Mouse (Mus musculus): ENCODE measurements around the gene Il22ra1. TPM values are rescaled to one million over a fixed set of nuclear protein-coding genes. Genes with fewer than 3 reads are reported as not detected.
"Not testable (repeated sequence)": the region's sequence is repeated elsewhere in the genome, so short reads cannot be mapped to it uniquely, and the experiment has no call there.

The Il22ra1 gene
- polyA plus RNA-seq, 1 experiment from 2014 or later: not detected

GRCm38 (mm10) chr4:135716438-135716837 is 11.5 kb upstream of the Il22ra1 start:
- WGBS: 88% methylated on average over 11 of the region's 11 CpGs
- H3K4me2 ChIP-seq (ENCODE audit: low read depth, low read length); H3K27ac ChIP-seq (ENCODE audit: low read length); H3K4me3 ChIP-seq (ENCODE audit: low read length); H3K9ac ChIP-seq (ENCODE audit: low read length); ATAC-seq (replicated peaks; ENCODE audit: extremely low read depth, insufficient read depth, low FRiP score); H3K36me3 ChIP-seq (ENCODE audit: control insufficient read depth, insufficient read depth); H3K27me3 ChIP-seq (ENCODE audit: control insufficient read depth, insufficient read depth, low read length); H3K9me3 ChIP-seq (replicated peaks; ENCODE audit: control insufficient read depth, low read length); H3K4me1 ChIP-seq (ENCODE audit: control insufficient read depth, insufficient read depth, low read length): not testable (repeated sequence)

DNA sequence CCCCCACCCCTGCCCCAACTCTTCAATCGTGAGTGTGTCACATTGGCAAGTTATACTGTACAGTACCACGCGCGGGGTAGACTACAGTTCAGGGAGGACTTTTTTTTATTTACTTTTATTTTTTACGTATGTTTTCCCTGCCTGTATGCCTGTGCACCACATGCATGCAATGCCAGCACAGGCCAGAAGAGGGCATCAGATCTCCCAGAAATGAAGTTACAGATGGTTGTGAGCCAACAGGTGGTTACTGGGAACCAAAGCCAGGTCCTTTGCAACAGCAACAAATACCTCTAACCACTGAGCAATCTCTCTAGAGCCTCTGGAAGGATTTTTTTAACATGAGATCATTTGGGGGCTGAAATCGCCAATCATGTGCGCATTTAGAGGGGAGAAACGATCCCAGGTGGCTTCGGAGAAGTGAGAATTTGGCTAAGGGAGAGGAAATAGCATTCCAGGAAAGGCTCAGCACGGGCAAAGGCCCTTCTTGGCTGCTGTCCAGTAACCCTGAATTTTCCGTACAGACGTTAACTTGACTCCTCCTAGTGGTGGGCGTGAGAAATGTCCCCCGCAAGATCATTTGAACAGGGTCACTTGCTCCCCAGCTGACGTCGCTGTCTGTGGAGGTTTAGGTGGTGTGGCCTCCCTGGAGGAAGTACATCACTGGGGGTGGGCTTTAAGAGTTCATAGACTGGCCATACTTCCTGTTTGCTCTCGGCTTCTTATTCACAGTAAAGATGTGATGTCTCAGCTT is 5.3 kb upstream of the Il22ra1 start:
- no peak for ATAC-seq (replicated peaks; ENCODE audit: extremely low read depth, insufficient read depth, low FRiP score)
- Histone ChIP-seq H3K4me2 (ENCODE audit: low read depth, low read length) (no peak overlapping the region), H3K9me3 (replicated peaks; ENCODE audit: control insufficient read depth, low read length) (peaks cover 8% of the 10 kb centered on the region), H3K4me1 (ENCODE audit: control insufficient read depth, insufficient read depth, low read length) (peaks cover 4% of the 10 kb centered on the region), H3K27me3 (ENCODE audit: control insufficient read depth, insufficient read depth, low read length) (no peaks in the 10 kb centered on the region), H3K27ac (ENCODE audit: low read length) (no peak overlapping the region), H3K9ac (ENCODE audit: low read length) (no peak overlapping the region), H3K4me3 (ENCODE audit: low read length) (no peak overlapping the region), H3K36me3 (ENCODE audit: control insufficient read depth, insufficient read depth) (no peaks in the 10 kb centered on the region)
- WGBS: 67% methylated on average over 17 of the region's 17 CpGs

DNA sequence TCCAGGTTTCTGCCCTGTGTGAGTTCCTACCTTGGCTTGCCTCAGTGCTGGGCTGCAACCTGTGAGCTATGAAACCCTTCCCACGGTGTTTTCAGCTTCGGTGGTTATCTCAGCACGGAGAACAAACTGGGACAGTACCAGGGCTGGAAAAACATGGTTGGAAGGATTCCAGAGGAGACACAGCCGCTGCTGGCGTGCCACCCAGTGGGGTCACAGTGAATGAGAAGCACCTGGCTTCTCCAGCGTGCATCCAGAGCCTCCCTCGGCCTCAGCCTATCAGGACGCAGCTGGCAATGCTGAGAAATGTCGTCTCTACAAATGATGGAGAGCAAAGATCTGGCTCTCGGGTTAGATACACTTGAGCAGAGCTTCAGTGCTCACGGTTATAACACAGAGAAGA is 1.6 kb upstream of the Il22ra1 start:
- ATAC-seq (replicated peaks; ENCODE audit: extremely low read depth, insufficient read depth, low FRiP score): no peak
- Histone ChIP-seq H3K9ac (ENCODE audit: low read length) (no peak overlapping the region), H3K36me3 (ENCODE audit: control insufficient read depth, insufficient read depth) (no peaks in the 10 kb centered on the region), H3K9me3 (replicated peaks; ENCODE audit: control insufficient read depth, low read length) (peaks cover 8% of the 10 kb centered on the region), H3K27me3 (ENCODE audit: control insufficient read depth, insufficient read depth, low read length) (peaks cover 3% of the 10 kb centered on the region; the same call in 1 of the 2 replicates), H3K4me3 (ENCODE audit: low read length) (no peak overlapping the region), H3K27ac (ENCODE audit: low read length) (no peak overlapping the region), H3K4me1 (ENCODE audit: control insufficient read depth, insufficient read depth, low read length) (peaks cover 11% of the 10 kb centered on the region), H3K4me2 (ENCODE audit: low read depth, low read length) (no peak overlapping the region)
- 58% methylated on average over 11 of the region's 11 CpGs for WGBS

GRCm38 (mm10) chr4:135730204-135730603 is 2.2 kb downstream of the Il22ra1 start:
- H3K4me2 ChIP-seq (ENCODE audit: low read depth, low read length): no peak overlapping the region
- no peak overlapping the region for H3K4me3 ChIP-seq (ENCODE audit: low read length)
- ATAC-seq (replicated peaks; ENCODE audit: extremely low read depth, insufficient read depth, low FRiP score): no peak
- H3K27ac ChIP-seq (ENCODE audit: low read length): no peak overlapping the region
- H3K36me3 ChIP-seq (ENCODE audit: control insufficient read depth, insufficient read depth): no peaks in the 10 kb centered on the region
- H3K9me3 ChIP-seq (replicated peaks; ENCODE audit: control insufficient read depth, low read length): peaks cover 4% of the 10 kb centered on the region
- WGBS: 85% methylated on average over 9 of the region's 9 CpGs
- H3K9ac ChIP-seq (ENCODE audit: low read length): no peak overlapping the region
- H3K4me1 ChIP-seq (ENCODE audit: control insufficient read depth, insufficient read depth, low read length): peaks cover 11% of the 10 kb centered on the region
- H3K27me3 ChIP-seq (ENCODE audit: control insufficient read depth, insufficient read depth, low read length): peaks cover 3% of the 10 kb centered on the region; the same call in 1 of the 2 replicates

DNA sequence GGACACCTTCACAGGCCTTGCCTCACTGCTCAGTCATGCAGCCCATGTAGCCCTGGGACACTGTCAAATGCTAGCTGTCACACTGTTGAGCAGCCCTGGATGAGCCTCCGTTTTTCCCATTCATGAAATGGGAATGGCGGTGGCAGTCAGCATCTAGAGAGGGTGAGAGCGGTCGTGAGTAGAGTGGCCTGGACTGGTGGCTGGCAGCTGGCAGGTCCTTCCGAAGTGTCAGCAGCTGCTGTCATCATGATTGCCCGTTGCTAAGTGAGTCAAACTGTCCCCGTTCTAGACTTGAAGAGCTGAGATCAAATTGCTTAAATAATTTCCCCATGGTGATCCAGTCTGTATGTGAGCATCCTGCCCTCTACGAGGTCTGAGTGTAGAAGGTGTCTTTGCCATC is 3.0 kb downstream of the Il22ra1 start:
- H3K9me3 ChIP-seq (replicated peaks; ENCODE audit: control insufficient read depth, low read length): peaks cover 4% of the 10 kb centered on the region
- no peak overlapping the region for H3K4me3 ChIP-seq (ENCODE audit: low read length)
- no peak overlapping the region for H3K4me2 ChIP-seq (ENCODE audit: low read depth, low read length)
- H3K9ac ChIP-seq (ENCODE audit: low read length): no peak overlapping the region
- WGBS: 34% methylated on average over 8 of the region's 8 CpGs
- no peaks in the 10 kb centered on the region for H3K36me3 ChIP-seq (ENCODE audit: control insufficient read depth, insufficient read depth)
- ATAC-seq (replicated peaks; ENCODE audit: extremely low read depth, insufficient read depth, low FRiP score): no peak
- peaks cover 11% of the 10 kb centered on the region for H3K4me1 ChIP-seq (ENCODE audit: control insufficient read depth, insufficient read depth, low read length)
- peaks cover 3% of the 10 kb centered on the region; the same call in 1 of the 2 replicates for H3K27me3 ChIP-seq (ENCODE audit: control insufficient read depth, insufficient read depth, low read length)
- no peak overlapping the region for H3K27ac ChIP-seq (ENCODE audit: low read length)

DNA sequence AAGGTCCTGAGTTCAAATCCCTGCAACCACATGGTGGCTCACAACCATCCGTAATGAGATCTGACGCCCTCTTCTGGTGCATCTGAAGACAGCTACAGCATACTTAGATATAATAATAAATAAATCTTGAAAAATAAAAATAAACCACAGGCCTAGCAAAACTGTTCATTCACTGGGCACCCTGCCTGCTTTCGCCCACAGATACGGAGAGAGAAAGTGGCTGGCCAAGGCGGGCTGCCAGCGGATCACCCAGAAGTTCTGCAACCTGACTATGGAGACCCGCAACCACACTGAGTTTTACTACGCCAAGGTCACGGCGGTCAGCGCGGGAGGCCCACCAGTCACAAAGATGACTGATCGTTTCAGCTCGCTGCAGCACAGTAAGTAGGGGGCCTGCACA is 5.9 kb downstream of the Il22ra1 start:
- no peak overlapping the region for H3K9ac ChIP-seq (ENCODE audit: low read length)

DNA sequence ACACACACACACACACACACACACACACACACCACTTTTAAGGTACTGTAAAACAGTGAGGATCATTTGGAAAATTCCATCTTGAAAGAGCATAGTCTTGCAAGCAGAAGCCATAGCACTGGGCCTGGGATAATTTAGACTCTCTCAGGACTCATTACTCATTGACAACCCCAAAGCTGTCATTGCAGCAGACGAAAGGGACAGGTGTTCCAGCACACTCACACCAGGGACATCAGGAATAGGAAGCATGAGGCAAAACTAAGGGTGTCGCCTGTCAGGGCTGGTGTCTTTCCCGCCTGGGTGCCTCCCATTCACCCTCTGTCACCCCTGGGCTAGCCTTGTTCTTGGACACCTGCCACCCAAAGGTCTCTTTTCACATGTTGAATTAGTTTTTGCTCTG is 8.9 kb downstream of the Il22ra1 start:
- WGBS: 85% methylated on average over 3 of the region's 3 CpGs
- ATAC-seq (replicated peaks; ENCODE audit: extremely low read depth, insufficient read depth, low FRiP score): no peak
- Histone ChIP-seq H3K36me3 (ENCODE audit: control insufficient read depth, insufficient read depth) (no peaks in the 10 kb centered on the region), H3K9ac (ENCODE audit: low read length) (no peak overlapping the region), H3K9me3 (replicated peaks; ENCODE audit: control insufficient read depth, low read length) (peaks cover 4% of the 10 kb centered on the region), H3K27ac (ENCODE audit: low read length) (no peak overlapping the region), H3K4me2 (ENCODE audit: low read depth, low read length) (no peak overlapping the region), H3K27me3 (ENCODE audit: control insufficient read depth, insufficient read depth, low read length) (no peaks in the 10 kb centered on the region), H3K4me3 (ENCODE audit: low read length) (no peak overlapping the region), H3K4me1 (ENCODE audit: control insufficient read depth, insufficient read depth, low read length) (no peaks in the 10 kb centered on the region)

More for the DNA sequence above, 5.9 kb downstream of the Il22ra1 start:
- no peak overlapping the region for H3K4me3 ChIP-seq (ENCODE audit: low read length)
- H3K27me3 ChIP-seq (ENCODE audit: control insufficient read depth, insufficient read depth, low read length): no peaks in the 10 kb centered on the region; the same call in 1 of the 2 replicates
- WGBS: 92% methylated on average over 14 of the region's 14 CpGs
- H3K36me3 ChIP-seq (ENCODE audit: control insufficient read depth, insufficient read depth): no peaks in the 10 kb centered on the region
- no peak overlapping the region for H3K27ac ChIP-seq (ENCODE audit: low read length)
- no peak for ATAC-seq (replicated peaks; ENCODE audit: extremely low read depth, insufficient read depth, low FRiP score)
- H3K4me2 ChIP-seq (ENCODE audit: low read depth, low read length): no peak overlapping the region
- no peaks in the 10 kb centered on the region for H3K4me1 ChIP-seq (ENCODE audit: control insufficient read depth, insufficient read depth, low read length)
- H3K9me3 ChIP-seq (replicated peaks; ENCODE audit: control insufficient read depth, low read length): peaks cover 4% of the 10 kb centered on the region

- Histone ChIP-seq H3K9me3 (replicated peaks; ENCODE audit: control insufficient read depth, low read length) (peaks cover 4% of the 10 kb centered on the region), H3K36me3 (ENCODE audit: control insufficient read depth, insufficient read depth) (no peaks in the 10 kb centered on the region), H3K4me1 (ENCODE audit: control insufficient read depth, insufficient read depth, low read length) (no peaks in the 10 kb centered on the region), H3K27ac (ENCODE audit: low read length) (no peak overlapping the region), H3K4me3 (ENCODE audit: low read length) (no peak overlapping the region), H3K27me3 (ENCODE audit: control insufficient read depth, insufficient read depth, low read length) (no peaks in the 10 kb centered on the region), H3K4me2 (ENCODE audit: low read depth, low read length) (no peak overlapping the region), H3K9ac (ENCODE audit: low read length) (no peak overlapping the region)
- ATAC-seq (replicated peaks; ENCODE audit: extremely low read depth, insufficient read depth, low FRiP score): no peak
- 47% methylated on average over 5 of the region's 5 CpGs for WGBS
Observed at GRCm38 (mm10) chr4:135738237-135738636, 10.3 kb downstream of the Il22ra1 start.

GRCm38 (mm10) chr4:135739148-135739547 is 11.2 kb downstream of the Il22ra1 start:
- H3K27me3 ChIP-seq (ENCODE audit: control insufficient read depth, insufficient read depth, low read length): no peaks in the 10 kb centered on the region
- H3K27ac ChIP-seq (ENCODE audit: low read length): no peak overlapping the region
- H3K9me3 ChIP-seq (replicated peaks; ENCODE audit: control insufficient read depth, low read length): peaks cover 4% of the 10 kb centered on the region
- no peak overlapping the region for H3K4me3 ChIP-seq (ENCODE audit: low read length)
- H3K9ac ChIP-seq (ENCODE audit: low read length): no peak overlapping the region
- ATAC-seq (replicated peaks; ENCODE audit: extremely low read depth, insufficient read depth, low FRiP score): no peak
- no peak overlapping the region for H3K4me2 ChIP-seq (ENCODE audit: low read depth, low read length)
- no peaks in the 10 kb centered on the region for H3K36me3 ChIP-seq (ENCODE audit: control insufficient read depth, insufficient read depth)
- no peaks in the 10 kb centered on the region for H3K4me1 ChIP-seq (ENCODE audit: control insufficient read depth, insufficient read depth, low read length)
- WGBS: 64% methylated on average over 7 of the region's 7 CpGs
